Mouse (Mus musculus): ENCODE results near the gene Tmbim1.
"Not testable (repeated sequence)": the region's sequence is repeated elsewhere in the genome, so short reads cannot be mapped to it uniquely, and the experiment has no call there.

The Tmbim1 gene

GRCm38 (mm10) chr1:74295456-74296171 is 9.8 kb downstream of the Tmbim1 start:
- no peak for DNase-seq (ENCODE audit: low read depth, low spot score)

GRCm38 (mm10) chr1:74294733-74295455 is 10.5 kb downstream of the Tmbim1 start:
- DNase-seq (ENCODE audit: low read depth, low spot score) = no peak

- no peak for DNase-seq (ENCODE audit: low read depth, low spot score)
Measured at GRCm38 (mm10) chr1:74294090-74294643, 11.3 kb downstream of the Tmbim1 start.

GRCm38 (mm10) chr1:74293306-74293960 is 12.0 kb downstream of the Tmbim1 start:
- DNase-seq (ENCODE audit: low read depth, low spot score) = no peak

GRCm38 (mm10) chr1:74292331-74293020 is 12.9 kb downstream of the Tmbim1 start:
- no peak for DNase-seq (ENCODE audit: low read depth, low spot score)

GRCm38 (mm10) chr1:74290141-74290540 is 15.3 kb downstream of the Tmbim1 start:
- no peak for DNase-seq (ENCODE audit: low read depth, low spot score)

- DNase-seq (ENCODE audit: low read depth, low spot score) = no peak
Measured at GRCm38 (mm10) chr1:74289740-74290139, 15.7 kb downstream of the Tmbim1 start.

- DNase-seq (ENCODE audit: low read depth, low spot score) = no peak
Measured at GRCm38 (mm10) chr1:74289248-74289647, 16.2 kb downstream of the Tmbim1 start.

- no peak for DNase-seq (ENCODE audit: low read depth, low spot score)
Measured at GRCm38 (mm10) chr1:74288327-74288726, 17.1 kb downstream of the Tmbim1 start.

- DNase-seq (ENCODE audit: low read depth, low spot score) = not testable (repeated sequence)
Measured at GRCm38 (mm10) chr1:74286869-74287607, 18.4 kb downstream of the Tmbim1 start.

GRCm38 (mm10) chr1:74285212-74286010 is 20.0 kb downstream of the Tmbim1 start:
- no peak for DNase-seq (ENCODE audit: low read depth, low spot score)

GRCm38 (mm10) chr1:74284543-74285160 is 20.8 kb downstream of the Tmbim1 start, which contains the start of the genes Aamp and Pnkd:
Gene Aamp, minus strand, starts transcription at chr1:74284738.
Gene Pnkd, plus strand, starts transcription at chr1:74284930.
- peak; percentile 100 for DNase-seq (ENCODE audit: low read depth, low spot score)

- DNase-seq (ENCODE audit: low read depth, low spot score) = peak; percentile 83
Measured at GRCm38 (mm10) chr1:74283686-74284463, 21.5 kb downstream of the Tmbim1 start.

- no peak for DNase-seq (ENCODE audit: low read depth, low spot score)
Measured at GRCm38 (mm10) chr1:74282896-74283625, 22.4 kb downstream of the Tmbim1 start.

- no peak for DNase-seq (ENCODE audit: low read depth, low spot score)
Measured at GRCm38 (mm10) chr1:74281886-74282285, 23.5 kb downstream of the Tmbim1 start.

GRCm38 (mm10) chr1:74281372-74281771 is 24.1 kb downstream of the Tmbim1 start:
- DNase-seq (ENCODE audit: low read depth, low spot score) = no peak

GRCm38 (mm10) chr1:74280591-74281325 is 24.7 kb downstream of the Tmbim1 start:
- DNase-seq (ENCODE audit: low read depth, low spot score) = no peak

All from ES-CJ7 (cell line).